Mouse (Mus musculus) cerebellum, adult 18-20 months (tissue): ENCODE data around the gene Gm12216.
"Not testable (repeated sequence)": the region's sequence is repeated elsewhere in the genome, so short reads cannot be mapped to it uniquely, and the experiment has no call there.

Experiments
- DNase-seq, 2 experiments: peaks; one replicate each; pipeline ENCODE4 v3.0.0; 2021

The Gm12216 gene

GRCm38 (mm10) chr11:53768422-53769184, 90.5 kb downstream of the Gm12216 start:
- DNase-seq, result no peak

GRCm38 (mm10) chr11:53764581-53764980, 94.5 kb downstream of the Gm12216 start:
- no peak for DNase-seq

GRCm38 (mm10) chr11:53763496-53764140, 95.4 kb downstream of the Gm12216 start:
- DNase-seq, result peak; percentile 69 to 75

- DNase-seq, result peak; percentile 53 to 58
Observed at GRCm38 (mm10) chr11:53762827-53763495, 96.1 kb downstream of the Gm12216 start.

- no peak for DNase-seq
Observed at GRCm38 (mm10) chr11:53762426-53762825, 96.6 kb downstream of the Gm12216 start.

GRCm38 (mm10) chr11:53761822-53762221, 97.2 kb downstream of the Gm12216 start:
- DNase-seq, result peak; percentile 32 to 37

- no peak for DNase-seq
Observed at GRCm38 (mm10) chr11:53761284-53761683, 97.8 kb downstream of the Gm12216 start.

- no peak for DNase-seq
Observed at GRCm38 (mm10) chr11:53759545-53760406, 99.3 kb downstream of the Gm12216 start.

- DNase-seq, result no peak
Observed at GRCm38 (mm10) chr11:53758791-53759351, 100.2 kb downstream of the Gm12216 start.

GRCm38 (mm10) chr11:53758033-53758432, 101.0 kb downstream of the Gm12216 start:
- not testable (repeated sequence) for DNase-seq

GRCm38 (mm10) chr11:53757612-53758011, 101.4 kb downstream of the Gm12216 start:
- DNase-seq, result no peak

GRCm38 (mm10) chr11:53755011-53755595, 104.0 kb downstream of the Gm12216 start:
- DNase-seq, result no peak

- DNase-seq, result no peak
Observed at GRCm38 (mm10) chr11:53749716-53750352, 109.2 kb downstream of the Gm12216 start.

GRCm38 (mm10) chr11:53749306-53749705, 109.8 kb downstream of the Gm12216 start:
- DNase-seq, result no peak

- no peak for DNase-seq
Observed at GRCm38 (mm10) chr11:53748614-53749013, 110.4 kb downstream of the Gm12216 start.

GRCm38 (mm10) chr11:53747985-53748384, 111.1 kb downstream of the Gm12216 start:
- no peak for DNase-seq

- no peak for DNase-seq
Observed at GRCm38 (mm10) chr11:53745260-53745659, 113.8 kb downstream of the Gm12216 start.

GRCm38 (mm10) chr11:53742353-53742752, 116.7 kb downstream of the Gm12216 start:
- no peak for DNase-seq

- peak; percentile 50 to 54 for DNase-seq
Observed at GRCm38 (mm10) chr11:53737573-53737946, 121.5 kb downstream of the Gm12216 start.

GRCm38 (mm10) chr11:53736771-53737572, 122.1 kb downstream of the Gm12216 start:
- DNase-seq, result peak; percentile 50 to 59
